Mouse (Mus musculus) heart, postnatal 25 days (tissue): Measurements from ENCODE around the gene Cdhr5. TPM values are rescaled to one million over a fixed set of nuclear protein-coding genes. Genes with fewer than 3 reads are reported as not detected.
"Not testable (repeated sequence)": the region's sequence is repeated elsewhere in the genome, so short reads cannot be mapped to it uniquely, and the experiment has no call there.

Experiments used
- DNase-seq: peaks from one replicate; pipeline ENCODE4 v3.0.0; 2022; ENCODE audit warnings: low spot score
- intact Hi-C: fragments of 180-260 bp; cut with DNase I; formaldehyde crosslinking; loops from one replicate; pipeline ENCODE4 v1.15.1; 2025
- total RNA-seq, 2 experiments: library from RNA; stranded (reverse); gene quantifications; 2 replicates each; pipeline ENCODE4 v1.2.3; 2021

The Cdhr5 gene
- total RNA-seq, 2 experiments from 2014 or later: not detected

GRCm38 (mm10) chr7:141278766-141279590 is 2.4 kb upstream of the Cdhr5 start, which contains the start of gene Sct:
Gene Sct (minus strand): TSS chr7:141279133.
- intact Hi-C loops: no loop called here
- no peak for DNase-seq

GRCm38 (mm10) chr7:141277701-141278678 is 1.4 kb upstream of the Cdhr5 start:
- intact Hi-C loops: no loop called here
- DNase-seq: no peak

- intact Hi-C loops: no loop called here
- DNase-seq: no peak
These were observed 1.2 kb downstream of the Cdhr5 start for GRCm38 (mm10) chr7:141275356-141275755.

GRCm38 (mm10) chr7:141270631-141271030 is 6.0 kb downstream of the Cdhr5 start:
- DNase-seq: no peak
- intact Hi-C loops: no loop called here

GRCm38 (mm10) chr7:141269273-141269545 is 7.4 kb downstream of the Cdhr5 start:
- intact Hi-C loops: loop anchor here (5.0 kb wide), 2 partner anchors 58 to 253 kb away; partner anchors contain the start of genes Deaf1 and Tmem80
- no peak for DNase-seq

GRCm38 (mm10) chr7:141268466-141269272 is 7.9 kb downstream of the Cdhr5 start:
- no peak for DNase-seq
- intact Hi-C loops: loop anchor here (5.0 kb wide), 2 partner anchors 59 to 254 kb away; partner anchors contain the start of genes Deaf1 and Tmem80

- peak; percentile 55 for DNase-seq
- intact Hi-C loops: loop anchor here (5.0 kb wide), 2 partner anchors 61 to 256 kb away; partner anchors contain the start of genes Deaf1 and Tmem80
These were observed 10.6 kb downstream of the Cdhr5 start, which contains the start of gene Irf7 for GRCm38 (mm10) chr7:141265739-141266561. Gene Irf7 (minus strand): TSS chr7:141266481.

GRCm38 (mm10) chr7:141265411-141265738 is 11.2 kb downstream of the Cdhr5 start:
- intact Hi-C loops: loop anchor here (5.0 kb wide), 2 partner anchors 62 to 257 kb away; partner anchors contain the start of genes Deaf1 and Tmem80
- DNase-seq: no peak

GRCm38 (mm10) chr7:141264761-141265410 is 11.7 kb downstream of the Cdhr5 start:
- intact Hi-C loops: loop anchor here (5.0 kb wide), 3 partner anchors 62 to 257 kb away; partner anchors contain the start of genes Deaf1 and Tmem80
- no peak for DNase-seq

GRCm38 (mm10) chr7:141264041-141264700 is 12.4 kb downstream of the Cdhr5 start:
- intact Hi-C loops: loop anchor here (5.0 kb wide), 1 partner anchor 98 kb away; no protein-coding TSS in a partner anchor
- DNase-seq: no peak

- no peak for DNase-seq
- intact Hi-C loops: loop anchor here (5.0 kb wide), 1 partner anchor 99 kb away; no protein-coding TSS in a partner anchor
These were observed 12.9 kb downstream of the Cdhr5 start for GRCm38 (mm10) chr7:141263640-141264039.

- intact Hi-C loops: loop anchor here (5.0 kb wide), 1 partner anchor 101 kb away; no protein-coding TSS in a partner anchor
- no peak for DNase-seq
These were observed 15.1 kb downstream of the Cdhr5 start for GRCm38 (mm10) chr7:141261480-141261879.

- no peak for DNase-seq
- intact Hi-C loops: no loop called here
These were observed 20.4 kb downstream of the Cdhr5 start for GRCm38 (mm10) chr7:141256159-141256558.

GRCm38 (mm10) chr7:141250486-141250885 is 26.1 kb downstream of the Cdhr5 start:
- DNase-seq, intact Hi-C loops: not testable (repeated sequence)

GRCm38 (mm10) chr7:141231551-141231950 is 45.0 kb downstream of the Cdhr5 start:
- intact Hi-C loops: no loop called here
- DNase-seq: no peak

GRCm38 (mm10) chr7:141231111-141231510 is 45.5 kb downstream of the Cdhr5 start:
- intact Hi-C loops: no loop called here
- DNase-seq: no peak

- intact Hi-C loops: no loop called here
These were observed 46.0 kb downstream of the Cdhr5 start for GRCm38 (mm10) chr7:141230570-141230969.

More at GRCm38 (mm10) chr7:141230570-141230969, 46.0 kb downstream of the Cdhr5 start:
- no peak for DNase-seq
